In the genomic region with DNA sequence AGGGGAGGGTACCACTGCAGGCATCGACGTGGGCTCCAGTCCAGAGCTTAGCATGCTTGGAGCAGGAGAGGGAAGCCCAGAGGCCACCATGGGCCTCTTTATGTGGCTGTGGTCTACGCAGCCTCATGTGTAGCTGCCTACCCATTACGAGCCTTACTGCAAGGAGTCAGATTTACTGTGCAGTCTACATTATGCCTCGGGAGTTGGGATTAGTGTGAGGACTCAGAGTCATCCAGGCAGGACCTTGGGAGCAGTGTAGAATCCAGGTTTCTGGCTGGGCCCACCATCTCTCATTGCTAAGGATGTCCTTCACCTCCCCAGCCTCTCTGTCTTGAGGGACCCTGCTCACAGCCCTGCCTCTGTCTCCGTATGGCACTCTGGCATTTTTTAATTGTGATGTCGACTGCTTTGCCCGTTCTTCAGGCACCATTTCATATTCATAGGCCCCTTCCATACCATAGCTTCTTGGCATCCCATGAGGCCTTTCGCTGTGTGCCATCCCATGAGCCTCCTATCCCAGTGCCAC, we compare ENCODE assay signal across 13 mouse cellular contexts. TPM values are rescaled to one million over a fixed set of nuclear protein-coding genes. Genes with fewer than 3 reads are reported as not detected.
DNase-seq lines count a peak whose midpoint lies in the region; ATAC-seq and TF ChIP-seq lines count a peak whose summit lies in the region.
"Had no signal": no experiment of that assay in that cellular context is flagged by ENCODE, and none has a peak within 500 bp of the region (broad histone marks: within the 10 kb centered on the region; RNA-seq: fewer than 3 reads in every experiment).

No protein-coding gene starts in this region.

- no peaks in the 10 kb centered on the region for H3K36me3 ChIP-seq in hindbrain, embryonic 12.5 days
- H3K36me3 ChIP-seq in hindbrain, embryonic 14.5 days (replicated peaks; ENCODE audit: control insufficient read depth, insufficient read depth): no peaks in the 10 kb centered on the region
- H3K36me3 ChIP-seq in embryonic facial prominence, embryonic 12.5 days: no peaks in the 10 kb centered on the region
- no peaks in the 10 kb centered on the region for H3K36me3 ChIP-seq in liver, embryonic 15.5 days (replicated peaks)

- WGBS in hindbrain, embryonic 12.5 days: 75% methylated on average over 9 of the region's 9 CpGs
- 83% methylated on average over 9 of the region's 9 CpGs for WGBS in hindbrain, embryonic 14.5 days
- 67% methylated on average over 9 of the region's 9 CpGs for WGBS in embryonic facial prominence, embryonic 12.5 days
- WGBS in liver, embryonic 15.5 days (ENCODE audit: insufficient replicate concordance): 59% methylated on average over 9 of the region's 9 CpGs

- no peak overlapping the region for H3K4me3 ChIP-seq in hindbrain, embryonic 12.5 days
- no peak overlapping the region for H3K4me3 ChIP-seq in hindbrain, embryonic 14.5 days (replicated peaks; ENCODE audit: low read length)
- peak overlapping the region; percentile 48 for H3K4me3 ChIP-seq in embryonic facial prominence, embryonic 12.5 days
- H3K4me3 ChIP-seq in embryonic fibroblast, embryonic 13.5 days (ENCODE audit: insufficient read depth, low read length): no peak overlapping the region
- no peak overlapping the region for H3K4me3 ChIP-seq in liver, embryonic 15.5 days (replicated peaks)
- H3K4me3 ChIP-seq: forebrain, embryonic 13.5 days had no signal

- peaks cover 3% of the 10 kb centered on the region for H3K9me3 ChIP-seq in hindbrain, embryonic 12.5 days (replicated peaks)
- 0 out of 2 replicates have a peak, but pooled peaks cover 2% of the 10 kb centered on the region for H3K9me3 ChIP-seq in hindbrain, embryonic 14.5 days (ENCODE audit: control insufficient read depth, low read length)
- H3K9me3 ChIP-seq in embryonic facial prominence, embryonic 12.5 days: no peaks in the 10 kb centered on the region
- H3K9me3 ChIP-seq in liver, embryonic 15.5 days (replicated peaks): no peaks in the 10 kb centered on the region

- no peak for TF ChIP-seq CTCF in embryonic fibroblast, embryonic 13.5 days (IDR thresholded peaks at IDR 0.05; ENCODE audit: borderline replicate concordance, insufficient read depth, low read length)

- H3K4me2 ChIP-seq in hindbrain, embryonic 12.5 days (replicated peaks): no peak overlapping the region; the same call in 1 of the 2 replicates
- no peak overlapping the region for H3K4me2 ChIP-seq in hindbrain, embryonic 14.5 days (replicated peaks)
- peak overlapping the region; percentile 63 for H3K4me2 ChIP-seq in embryonic facial prominence, embryonic 12.5 days (replicated peaks)
- no peak overlapping the region for H3K4me2 ChIP-seq in liver, embryonic 15.5 days
- H3K4me2 ChIP-seq: forebrain, embryonic 13.5 days had no signal

- H3K27ac ChIP-seq in hindbrain, embryonic 12.5 days: peak overlapping the region; percentile 35; the same call in 1 of the 2 replicates
- no peak overlapping the region for H3K27ac ChIP-seq in hindbrain, embryonic 14.5 days
- peak overlapping the region; percentile 93 for H3K27ac ChIP-seq in embryonic facial prominence, embryonic 12.5 days
- no peak overlapping the region for H3K27ac ChIP-seq in embryonic fibroblast, embryonic 13.5 days (ENCODE audit: insufficient read depth, low read length)
- H3K27ac ChIP-seq in liver, embryonic 15.5 days (replicated peaks): 0 out of 2 replicates have a peak overlapping the region, but pooled peaks have one; percentile 41
- H3K27ac ChIP-seq: forebrain, embryonic 13.5 days had no signal

- DNase-seq in hindbrain, embryonic 14.5 days (ENCODE audit: low spot score): no peak
- no peak for DNase-seq in thymus, postnatal 10 days (ENCODE audit: low spot score in 2 of 2)
- DNase-seq: cerebellum, postnatal 25 days; gastrocnemius, postnatal 14 days; kidney, adult 11 months; layer of hippocampus, postnatal 36 days; lung, postnatal 36 days had no signal

- TF ChIP-seq POLR2A in embryonic fibroblast, embryonic 13.5 days (IDR thresholded peaks at IDR 0.05; ENCODE audit: low read depth, low read length): peak; percentile 71

- no peak for ATAC-seq in hindbrain, embryonic 12.5 days (ENCODE audit: low FRiP score)
- no peak for ATAC-seq in hindbrain, embryonic 14.5 days (ENCODE audit: low FRiP score)
- ATAC-seq in embryonic facial prominence, embryonic 12.5 days (ENCODE audit: insufficient number of reproducible peaks, insufficient read depth, low FRiP score, low TSS enrichment): no peak
- ATAC-seq in liver, embryonic 15.5 days (ENCODE audit: insufficient read depth): peak; percentile 38
- no peak for ATAC-seq in monocyte, adult 5-6 weeks (replicated peaks; ENCODE audit: insufficient number of reproducible peaks, low FRiP score, low TSS enrichment, poor library complexity, severe bottlenecking)
- ATAC-seq: forebrain, embryonic 13.5 days had no signal

- peaks cover 9% of the 10 kb centered on the region; the same call in 1 of the 2 replicates for H3K27me3 ChIP-seq in hindbrain, embryonic 12.5 days
- H3K27me3 ChIP-seq in hindbrain, embryonic 14.5 days (ENCODE audit: control insufficient read depth, insufficient read depth, low read length): 0 out of 2 replicates have a peak, but pooled peaks cover 7% of the 10 kb centered on the region
- no peaks in the 10 kb centered on the region for H3K27me3 ChIP-seq in embryonic facial prominence, embryonic 12.5 days
- peaks cover 11% of the 10 kb centered on the region for H3K27me3 ChIP-seq in liver, embryonic 15.5 days
- H3K27me3 ChIP-seq: forebrain, embryonic 13.5 days had no signal

- H3K4me1 ChIP-seq in hindbrain, embryonic 12.5 days: peaks cover 47% of the 10 kb centered on the region
- no peaks in the 10 kb centered on the region for H3K4me1 ChIP-seq in hindbrain, embryonic 14.5 days (replicated peaks; ENCODE audit: control insufficient read depth, insufficient read depth, low read length)
- H3K4me1 ChIP-seq in embryonic facial prominence, embryonic 12.5 days: peaks cover 54% of the 10 kb centered on the region
- no peaks in the 10 kb centered on the region; the same call in 1 of the 2 replicates for H3K4me1 ChIP-seq in embryonic fibroblast, embryonic 13.5 days (ENCODE audit: control insufficient read depth, insufficient read depth, low read length)
- peaks cover 29% of the 10 kb centered on the region for H3K4me1 ChIP-seq in liver, embryonic 15.5 days (replicated peaks)

- H3K9ac ChIP-seq in hindbrain, embryonic 12.5 days: no peak overlapping the region
- H3K9ac ChIP-seq in hindbrain, embryonic 14.5 days: no peak overlapping the region
- H3K9ac ChIP-seq in embryonic facial prominence, embryonic 12.5 days: 0 out of 2 replicates have a peak overlapping the region, but pooled peaks have one; percentile 24
- H3K9ac ChIP-seq in liver, embryonic 15.5 days: no peak overlapping the region
- H3K9ac ChIP-seq: forebrain, embryonic 13.5 days had no signal

RNA-seq across cellular contexts. Expression of gene Mrpl23, which starts 42.4 kb away (rescaled TPM):
- 8.4 and 13.4 TPM in 2 replicates for polyA plus RNA-seq in hindbrain, embryonic 12.5 days (2016; fragmentation: Nextera tagmentation; extraction: Ambion mirVana)
- 21.6 and 22.9 TPM in 2 replicates for polyA plus RNA-seq in hindbrain, embryonic 14.5 days (2014; fragmentation: Nextera tagmentation; extraction: Ambion mirVana)
- 19.8 and 32.6 TPM in 2 replicates for polyA plus RNA-seq in embryonic facial prominence, embryonic 12.5 days (2016; fragmentation: Nextera tagmentation; extraction: Ambion mirVana)
- 8.2 and 10.6 TPM in 2 replicates for polyA plus RNA-seq in embryonic fibroblast, embryonic 13.5 days (2011; ENCODE audit: insufficient read length, low read depth, missing spikeins)
- 9.8 and 11.9 TPM in 2 replicates for polyA plus RNA-seq in liver, embryonic 15.5 days (2015; fragmentation: Nextera tagmentation; extraction: Ambion mirVana)
- total RNA-seq in monocyte, adult 5-6 weeks (2017): 9.7 to 34.1 TPM (median 22.6 TPM) in 3 replicates

Comparison
In these comparisons a context has a peak if more than half of its experiments do, and no peak if none do; other contexts are left out.
1. H3K27ac ChIP-seq: peak in hindbrain, embryonic 12.5 days (single experiment), embryonic facial prominence, embryonic 12.5 days (single experiment) and liver, embryonic 15.5 days (single experiment); none in hindbrain, embryonic 14.5 days (single experiment) and embryonic fibroblast, embryonic 13.5 days (single experiment).